Mouse (Mus musculus): ENCODE data around the gene Ptprk. TPM values are rescaled to one million over a fixed set of nuclear protein-coding genes. Genes with fewer than 3 reads are reported as not detected.

Ptprk gene
- polyA plus RNA-seq, 1 experiment from 2014 or later, result 22.3 TPM

GRCm38 (mm10) chr10:28209394-28209793, 134.8 kb downstream of the Ptprk start:
- Histone ChIP-seq H3K4me2 (replicated peaks) (no peak overlapping the region), H3K27me3 (no peaks in the 10 kb centered on the region), H3K9me3 (no peaks in the 10 kb centered on the region), H3K27ac (no peak overlapping the region), H3K4me1 (replicated peaks) (no peaks in the 10 kb centered on the region), H3K36me3 (no peaks in the 10 kb centered on the region), H3K4me3 (replicated peaks) (no peak overlapping the region), H3K9ac (replicated peaks) (no peak overlapping the region)
- no peak for ATAC-seq

- Histone ChIP-seq H3K4me3 (replicated peaks) (no peak overlapping the region), H3K9me3 (no peaks in the 10 kb centered on the region), H3K36me3 (no peaks in the 10 kb centered on the region), H3K27me3 (no peaks in the 10 kb centered on the region), H3K4me2 (replicated peaks) (no peak overlapping the region), H3K27ac (no peak overlapping the region), H3K4me1 (replicated peaks) (no peaks in the 10 kb centered on the region), H3K9ac (replicated peaks) (no peak overlapping the region)
- 94% methylated on average over 1 of the region's 1 CpGs for WGBS
- no peak for ATAC-seq
Observed at GRCm38 (mm10) chr10:28212083-28212482, 137.5 kb downstream of the Ptprk start.

GRCm38 (mm10) chr10:28215153-28215552, 140.5 kb downstream of the Ptprk start:
- H3K36me3 ChIP-seq, result no peaks in the 10 kb centered on the region
- no peaks in the 10 kb centered on the region for H3K4me1 ChIP-seq (replicated peaks)
- H3K9ac ChIP-seq (replicated peaks), result no peak overlapping the region
- no peak overlapping the region for H3K27ac ChIP-seq
- no peaks in the 10 kb centered on the region for H3K9me3 ChIP-seq
- H3K27me3 ChIP-seq, result no peaks in the 10 kb centered on the region
- ATAC-seq, result no peak
- WGBS, result 84% methylated on average over 6 of the region's 6 CpGs
- H3K4me3 ChIP-seq (replicated peaks), result no peak overlapping the region
- no peak overlapping the region for H3K4me2 ChIP-seq (replicated peaks)

GRCm38 (mm10) chr10:28223602-28224001, 149.0 kb downstream of the Ptprk start:
- Histone ChIP-seq H3K27me3 (no peaks in the 10 kb centered on the region), H3K9ac (replicated peaks) (no peak overlapping the region), H3K36me3 (no peaks in the 10 kb centered on the region), H3K4me1 (replicated peaks) (peaks cover 6% of the 10 kb centered on the region), H3K9me3 (no peaks in the 10 kb centered on the region), H3K4me3 (replicated peaks) (no peak overlapping the region), H3K4me2 (replicated peaks) (no peak overlapping the region), H3K27ac (no peak overlapping the region)
- no peak for ATAC-seq
- WGBS, result 68% methylated on average over 6 of the region's 6 CpGs

- H3K9me3 ChIP-seq, result no peaks in the 10 kb centered on the region
- peaks cover 6% of the 10 kb centered on the region for H3K4me1 ChIP-seq (replicated peaks)
- H3K36me3 ChIP-seq, result no peaks in the 10 kb centered on the region
- 62% methylated on average over 1 of the region's 1 CpGs for WGBS
- H3K9ac ChIP-seq (replicated peaks), result no peak overlapping the region
- ATAC-seq, result no peak
- H3K27ac ChIP-seq, result no peak overlapping the region
- no peaks in the 10 kb centered on the region for H3K27me3 ChIP-seq
- H3K4me3 ChIP-seq (replicated peaks), result no peak overlapping the region
- H3K4me2 ChIP-seq (replicated peaks), result no peak overlapping the region
Observed at GRCm38 (mm10) chr10:28224376-28224775, 149.8 kb downstream of the Ptprk start.

GRCm38 (mm10) chr10:28225536-28226075, 151.0 kb downstream of the Ptprk start:
- Histone ChIP-seq H3K4me1 (replicated peaks) (peaks cover 6% of the 10 kb centered on the region), H3K36me3 (no peaks in the 10 kb centered on the region), H3K27me3 (no peaks in the 10 kb centered on the region), H3K9ac (replicated peaks) (no peak overlapping the region), H3K4me2 (replicated peaks) (no peak overlapping the region), H3K9me3 (no peaks in the 10 kb centered on the region), H3K27ac (no peak overlapping the region), H3K4me3 (replicated peaks) (no peak overlapping the region)
- ATAC-seq, result no peak
- WGBS, result 64% methylated on average over 5 of the region's 5 CpGs

GRCm38 (mm10) chr10:28227732-28228131, 153.1 kb downstream of the Ptprk start:
- Histone ChIP-seq H3K4me3 (replicated peaks) (no peak overlapping the region), H3K9ac (replicated peaks) (no peak overlapping the region), H3K4me1 (replicated peaks) (peaks cover 17% of the 10 kb centered on the region), H3K27me3 (no peaks in the 10 kb centered on the region), H3K36me3 (no peaks in the 10 kb centered on the region), H3K27ac (no peak overlapping the region), H3K4me2 (replicated peaks) (no peak overlapping the region), H3K9me3 (no peaks in the 10 kb centered on the region)
- WGBS, result 94% methylated on average over 4 of the region's 4 CpGs
- ATAC-seq, result no peak

GRCm38 (mm10) chr10:28228208-28228607, 153.6 kb downstream of the Ptprk start:
- no peak for ATAC-seq
- no peaks in the 10 kb centered on the region for H3K9me3 ChIP-seq
- peaks cover 18% of the 10 kb centered on the region for H3K4me1 ChIP-seq (replicated peaks)
- H3K27me3 ChIP-seq, result no peaks in the 10 kb centered on the region
- H3K4me2 ChIP-seq (replicated peaks), result no peak overlapping the region
- H3K36me3 ChIP-seq, result no peaks in the 10 kb centered on the region
- no peak overlapping the region for H3K27ac ChIP-seq
- no peak overlapping the region for H3K4me3 ChIP-seq (replicated peaks)
- H3K9ac ChIP-seq (replicated peaks), result no peak overlapping the region
- 92% methylated on average over 1 of the region's 1 CpGs for WGBS

- ATAC-seq, result peak; percentile 79
- Histone ChIP-seq H3K36me3 (no peaks in the 10 kb centered on the region), H3K9ac (replicated peaks) (no peak overlapping the region), H3K27ac (no peak overlapping the region), H3K9me3 (no peaks in the 10 kb centered on the region), H3K4me1 (replicated peaks) (peaks cover 12% of the 10 kb centered on the region), H3K4me3 (replicated peaks) (no peak overlapping the region), H3K27me3 (no peaks in the 10 kb centered on the region), H3K4me2 (replicated peaks) (no peak overlapping the region)
- WGBS, result 10% methylated on average over 4 of the region's 4 CpGs
Observed at GRCm38 (mm10) chr10:28232273-28233167, 157.9 kb downstream of the Ptprk start.

GRCm38 (mm10) chr10:28249047-28249446, 174.4 kb downstream of the Ptprk start:
- H3K9me3 ChIP-seq, result no peaks in the 10 kb centered on the region
- no peaks in the 10 kb centered on the region for H3K27me3 ChIP-seq
- 91% methylated on average over 4 of the region's 4 CpGs for WGBS
- peaks cover 20% of the 10 kb centered on the region for H3K4me1 ChIP-seq (replicated peaks)
- no peak overlapping the region for H3K9ac ChIP-seq (replicated peaks)
- no peaks in the 10 kb centered on the region for H3K36me3 ChIP-seq
- H3K4me3 ChIP-seq (replicated peaks), result no peak overlapping the region
- no peak overlapping the region for H3K27ac ChIP-seq
- H3K4me2 ChIP-seq (replicated peaks), result no peak overlapping the region
- ATAC-seq, result no peak

GRCm38 (mm10) chr10:28251385-28251784, 176.8 kb downstream of the Ptprk start:
- no peaks in the 10 kb centered on the region for H3K27me3 ChIP-seq
- WGBS, result 24% methylated on average over 4 of the region's 4 CpGs
- H3K4me3 ChIP-seq (replicated peaks), result no peak overlapping the region
- H3K9me3 ChIP-seq, result no peaks in the 10 kb centered on the region
- no peak overlapping the region for H3K27ac ChIP-seq
- no peak; the same call in 1 of the 2 replicates for ATAC-seq
- peaks cover 20% of the 10 kb centered on the region for H3K4me1 ChIP-seq (replicated peaks)
- no peaks in the 10 kb centered on the region for H3K36me3 ChIP-seq
- no peak overlapping the region for H3K9ac ChIP-seq (replicated peaks)
- H3K4me2 ChIP-seq (replicated peaks), result no peak overlapping the region

GRCm38 (mm10) chr10:28260651-28261050, 186.0 kb downstream of the Ptprk start:
- Histone ChIP-seq H3K4me3 (replicated peaks) (no peak overlapping the region), H3K9ac (replicated peaks) (no peak overlapping the region), H3K4me2 (replicated peaks) (no peak overlapping the region), H3K36me3 (no peaks in the 10 kb centered on the region), H3K4me1 (replicated peaks) (no peaks in the 10 kb centered on the region), H3K27me3 (no peaks in the 10 kb centered on the region), H3K27ac (no peak overlapping the region), H3K9me3 (no peaks in the 10 kb centered on the region)
- 57% methylated on average over 2 of the region's 2 CpGs for WGBS
- 0 out of 2 replicates have a peak, but pooled peaks have one; percentile 43 for ATAC-seq
